Mouse (Mus musculus) retina, postnatal 7 days (tissue): ENCODE results near the gene Rgs12.
A peak's percentile ranks its signal among the peaks of the same experiment; 100 is the strongest.

ENCODE experiments used
- DNase-seq: peaks from one replicate; pipeline ENCODE4 v3.0.0-alpha.2; 2012; ENCODE audit warnings: low read depth, low spot score

Rgs12 gene

GRCm38 (mm10) chr5:35029755-35030154, 80.5 kb downstream of the Rgs12 start:
- no peak for DNase-seq

GRCm38 (mm10) chr5:35033068-35033467, 83.8 kb downstream of the Rgs12 start:
- DNase-seq = no peak

- DNase-seq = no peak
These were observed 84.4 kb downstream of the Rgs12 start for GRCm38 (mm10) chr5:35033619-35034018.

- DNase-seq = no peak
These were observed 85.9 kb downstream of the Rgs12 start for GRCm38 (mm10) chr5:35035141-35035540.

- no peak for DNase-seq
These were observed 86.5 kb downstream of the Rgs12 start for GRCm38 (mm10) chr5:35035795-35036194.

GRCm38 (mm10) chr5:35037438-35037837, 88.2 kb downstream of the Rgs12 start:
- no peak for DNase-seq

GRCm38 (mm10) chr5:35041268-35041829, 92.1 kb downstream of the Rgs12 start, which contains the start of gene Hgfac:
Gene Hgfac, plus strand, starts transcription at chr5:35041509.
- DNase-seq = no peak

GRCm38 (mm10) chr5:35042431-35043109, 93.3 kb downstream of the Rgs12 start:
- DNase-seq = no peak

- peak; percentile 79 for DNase-seq
These were observed 93.8 kb downstream of the Rgs12 start for GRCm38 (mm10) chr5:35043110-35043451.

- DNase-seq = no peak
These were observed 101.3 kb downstream of the Rgs12 start for GRCm38 (mm10) chr5:35050541-35050940.

GRCm38 (mm10) chr5:35054628-35055027, 105.4 kb downstream of the Rgs12 start:
- DNase-seq = no peak

- DNase-seq = no peak
These were observed 105.8 kb downstream of the Rgs12 start for GRCm38 (mm10) chr5:35055076-35055475.

GRCm38 (mm10) chr5:35056604-35057432, 107.6 kb downstream of the Rgs12 start, which contains the start of gene Dok7:
Gene Dok7, plus strand, starts transcription at chr5:35056766.
- peak; percentile 60 for DNase-seq

GRCm38 (mm10) chr5:35057582-35057981, 108.3 kb downstream of the Rgs12 start:
- DNase-seq = no peak

GRCm38 (mm10) chr5:35058216-35058615, 109.0 kb downstream of the Rgs12 start:
- DNase-seq = no peak

GRCm38 (mm10) chr5:35060098-35060497, 110.9 kb downstream of the Rgs12 start:
- DNase-seq = no peak

- no peak for DNase-seq
These were observed 120.6 kb downstream of the Rgs12 start for GRCm38 (mm10) chr5:35069841-35070240.

GRCm38 (mm10) chr5:35070314-35070713, 121.1 kb downstream of the Rgs12 start:
- DNase-seq = no peak

GRCm38 (mm10) chr5:35070953-35071352, 121.7 kb downstream of the Rgs12 start:
- no peak for DNase-seq

- no peak for DNase-seq
These were observed 122.6 kb downstream of the Rgs12 start for GRCm38 (mm10) chr5:35071855-35072254.

- DNase-seq = no peak
These were observed 124.0 kb downstream of the Rgs12 start for GRCm38 (mm10) chr5:35073235-35073634.

GRCm38 (mm10) chr5:35073992-35074391, 124.7 kb downstream of the Rgs12 start:
- DNase-seq = no peak

- no peak for DNase-seq
These were observed 127.1 kb downstream of the Rgs12 start for GRCm38 (mm10) chr5:35076369-35076768.
